ENCODE assay signal across 7 mouse cellular contexts in genomic region chr17:29268682-29269348, GRCm38 (mm10). TPM values are rescaled to one million over a fixed set of nuclear protein-coding genes. Genes with fewer than 3 reads are reported as not detected.
DNase-seq lines count a peak whose midpoint lies in the region; ATAC-seq lines count a peak whose summit lies in the region.

BC004004 (plus strand) TSS chr17:29268788.

- H3K4me3 ChIP-seq in embryonic facial prominence, embryonic 10.5 days: peak within 1 kb of the TSS; percentile 81
- peak within 1 kb of the TSS; percentile 97 for H3K4me3 ChIP-seq in limb, embryonic 10.5 days
- H3K4me3 ChIP-seq in midbrain, embryonic 13.5 days (replicated peaks): peak within 1 kb of the TSS; percentile 75

- H3K4me2 ChIP-seq in midbrain, embryonic 13.5 days (replicated peaks): peak within 1 kb of the TSS; percentile 66

- peak within 1 kb of the TSS; percentile 92 for H3K27ac ChIP-seq in embryonic facial prominence, embryonic 10.5 days (replicated peaks)
- peak within 1 kb of the TSS; percentile 95 for H3K27ac ChIP-seq in limb, embryonic 10.5 days
- peak within 1 kb of the TSS; percentile 85 for H3K27ac ChIP-seq in midbrain, embryonic 13.5 days

- under 1% methylated on average over 63 of the region's 63 CpGs for WGBS in embryonic facial prominence, embryonic 10.5 days
- under 1% methylated on average over 63 of the region's 63 CpGs for WGBS in limb, embryonic 10.5 days
- WGBS in midbrain, embryonic 13.5 days: under 1% methylated on average over 52 of the region's 63 CpGs

- ATAC-seq in granulocyte monocyte progenitor cell, adult 5-6 weeks (replicated peaks; ENCODE audit: poor library complexity, severe bottlenecking): peak; percentile 89
- ATAC-seq in midbrain, embryonic 13.5 days: peak; percentile 94

- no peaks in the 10 kb centered on the region for H3K27me3 ChIP-seq in embryonic facial prominence, embryonic 10.5 days (replicated peaks; ENCODE audit: low read depth, poor library complexity, severe bottlenecking)
- H3K27me3 ChIP-seq in limb, embryonic 10.5 days (ENCODE audit: low read depth, poor library complexity, severe bottlenecking): no peaks in the 10 kb centered on the region
- no peaks in the 10 kb centered on the region for H3K27me3 ChIP-seq in midbrain, embryonic 13.5 days

- no peaks in the 10 kb centered on the region for H3K9me3 ChIP-seq in embryonic facial prominence, embryonic 10.5 days
- H3K9me3 ChIP-seq in limb, embryonic 10.5 days (replicated peaks): no peaks in the 10 kb centered on the region
- H3K9me3 ChIP-seq in midbrain, embryonic 13.5 days: no peaks in the 10 kb centered on the region

- no peaks in the 10 kb centered on the region for H3K36me3 ChIP-seq in embryonic facial prominence, embryonic 10.5 days (replicated peaks)
- H3K36me3 ChIP-seq in limb, embryonic 10.5 days: no peaks in the 10 kb centered on the region
- no peaks in the 10 kb centered on the region for H3K36me3 ChIP-seq in midbrain, embryonic 13.5 days

- DNase-seq in adrenal gland, postnatal 10 days: peak; percentile 97
- peak; percentile 97 for DNase-seq in embryonic facial prominence, embryonic 10.5 days (ENCODE audit: low spot score)
- DNase-seq in kidney, adult 11 months: peak; percentile 96
- peak; percentile 99 for DNase-seq in limb, embryonic 10.5 days (ENCODE audit: low spot score)
- DNase-seq in spleen, adult 12 weeks (ENCODE audit: low spot score): peak; percentile 92

- H3K4me1 ChIP-seq in embryonic facial prominence, embryonic 10.5 days: peaks cover 32% of the 10 kb centered on the region
- H3K4me1 ChIP-seq in limb, embryonic 10.5 days: peaks cover 18% of the 10 kb centered on the region
- H3K4me1 ChIP-seq in midbrain, embryonic 13.5 days (replicated peaks): peaks cover 25% of the 10 kb centered on the region

- H3K9ac ChIP-seq in midbrain, embryonic 13.5 days (replicated peaks): peak within 1 kb of the TSS; percentile 86

RNA-seq across cellular contexts. Expression of gene BC004004, which starts in this region (rescaled TPM):
- 100 to 1,000 TPM; 158 to 160 TPM for total RNA-seq in adrenal gland, postnatal 10 days (2021)
- 47.8 and 49.5 TPM in 2 replicates for polyA plus RNA-seq in embryonic facial prominence, embryonic 10.5 days (2016; fragmentation: Nextera tagmentation; extraction: Ambion mirVana)
- 97.2 and 127 TPM in 2 replicates for total RNA-seq in granulocyte monocyte progenitor cell, adult 5-6 weeks (2014; fragmentation: Nextera tagmentation)
- total RNA-seq in granulocyte monocyte progenitor cell, adult 5-6 weeks (2017): 67.3 and 108 TPM in 2 replicates
- 47.9 and 52.9 TPM in 2 replicates for polyA plus RNA-seq in limb, embryonic 10.5 days (2016; fragmentation: Nextera tagmentation; extraction: Ambion mirVana)
- polyA plus RNA-seq in midbrain, embryonic 13.5 days (2015; fragmentation: Nextera tagmentation; extraction: Ambion mirVana): 99.1 and 105 TPM in 2 replicates

Comparison
In these comparisons a context has a peak if more than half of its experiments do, and no peak if none do; other contexts are left out.
1. Peak in every context shown above with its lines: DNase-seq, ATAC-seq, H3K4me3 ChIP-seq and H3K27ac ChIP-seq.